Mouse (Mus musculus) CH12.LX (cell line): Measurements from ENCODE around the gene Ankrd12.
A peak's percentile ranks its signal among the peaks of the same experiment; 100 is the strongest.

Source experiments
- CTCF ChIP-seq, 2 experiments: IDR thresholded peaks in 1 of 2; conservative IDR thresholded peaks in 1 of 2; 2 replicates each; pipeline ENCODE4 v1.5.1; 2011 to 2012; ENCODE audit warnings: low read depth in 2 of 2, low read length in 2 of 2, improper control_type of control experiment in 1 of 2, inconsistent platforms in 1 of 2, mild to moderate bottlenecking in 1 of 2, moderate library complexity in 1 of 2
- E2F4 ChIP-seq: IDR thresholded peaks from 2 replicates; pipeline ENCODE4 v1.6.1; 2011; ENCODE audit warnings: low read depth, low read length, improper control_type of control experiment; ENCODE audit not compliant: insufficient replicate concordance
- ELF1 ChIP-seq: IDR thresholded peaks from 2 replicates; pipeline ENCODE4 v1.6.1; 2014; ENCODE audit warnings: low read depth, mild to moderate bottlenecking, inconsistent platforms, low read length, improper control_type of control experiment
- EP300 ChIP-seq: IDR thresholded peaks from 2 replicates; pipeline ENCODE4 v1.6.1; 2011; ENCODE audit warnings: low read length, improper control_type of control experiment
- JUN ChIP-seq: IDR thresholded peaks from 2 replicates; pipeline ENCODE4 v1.6.1; 2011; ENCODE audit warnings: low read depth, mild to moderate bottlenecking, low read length, improper control_type of control experiment, moderate library complexity; ENCODE audit not compliant: insufficient read depth
- JUND ChIP-seq: conservative IDR thresholded peaks from 2 replicates; pipeline ENCODE4 v1.6.1; 2011; ENCODE audit warnings: low read depth, low read length, improper control_type of control experiment
- MAX ChIP-seq: IDR thresholded peaks from 2 replicates; pipeline ENCODE4 v1.6.1; 2011; ENCODE audit warnings: low read length, improper control_type of control experiment
- MXI1 ChIP-seq: IDR thresholded peaks from 2 replicates; pipeline ENCODE4 v1.6.1; 2011; ENCODE audit warnings: mild to moderate bottlenecking, low read depth, low read length, improper control_type of control experiment
- MYC ChIP-seq: IDR thresholded peaks from 2 replicates; pipeline ENCODE4 v1.6.1; 2011; ENCODE audit warnings: low read depth, mild to moderate bottlenecking, improper control_type of control experiment, low read length
- POLR2A ChIP-seq: IDR thresholded peaks from 2 replicates; pipeline ENCODE4 v1.6.1; 2011; ENCODE audit warnings: low read depth, mild to moderate bottlenecking, improper control_type of control experiment, low read length
- SIN3A ChIP-seq: IDR thresholded peaks from 2 replicates; pipeline ENCODE4 v1.6.1; 2012; ENCODE audit warnings: low read length, improper control_type of control experiment, inconsistent platforms
- TBP ChIP-seq: conservative IDR thresholded peaks from 2 replicates; pipeline ENCODE4 v1.6.1; 2011; ENCODE audit warnings: low read depth, low read length, improper control_type of control experiment
- ZKSCAN1 ChIP-seq: IDR thresholded peaks from 2 replicates; pipeline ENCODE4 v1.6.1; 2012; ENCODE audit warnings: low read depth, inconsistent platforms, low read length, improper control_type of control experiment, borderline replicate concordance
- ZNF384 ChIP-seq: IDR thresholded peaks from 2 replicates; pipeline ENCODE4 v1.6.1; 2012; ENCODE audit warnings: low read depth, low read length, improper control_type of control experiment, inconsistent platforms

- peak; percentile 61; the same call in 1 of the 2 replicates for TF ChIP-seq MXI1
- no peak for TF ChIP-seq JUND
- no peak for TF ChIP-seq CTCF (conservative IDR thresholded peaks at IDR 0.05 in 1 of 2, IDR thresholded peaks at IDR 0.05 in 1 of 2; ENCODE audit: low read depth in 2 of 2, low read length in 2 of 2)
- no peak for TF ChIP-seq ZKSCAN1
- no peak for TF ChIP-seq MYC
- TF ChIP-seq EP300: no peak
- peak; percentile 7 for TF ChIP-seq SIN3A
- TF ChIP-seq TBP: no peak
- no peak for TF ChIP-seq E2F4
- no peak for TF ChIP-seq POLR2A
- TF ChIP-seq MAX: no peak
- TF ChIP-seq ZNF384: no peak
- no peak for TF ChIP-seq JUN
- TF ChIP-seq ELF1: 0 out of 2 replicates have a peak, but pooled peaks have one; percentile 12
Observed at GRCm38 (mm10) chr17:66076174-66076927, 538 bp downstream of the Ankrd12 start.
